Mouse (Mus musculus) T-helper 2 cell (primary cell): ENCODE measurements around the gene Fkbpl.

ENCODE experiments used
- in situ Hi-C: fragments of 300-600 bp; cut with MboI, MseI; formaldehyde crosslinking; loops from one replicate; pipeline ENCODE4 v1.15.1; 2025; ENCODE audit warnings: high pct_unique_total_duplicates

Fkbpl gene

GRCm38 (mm10) chr17:34688889-34689288, 44.3 kb downstream of the Fkbpl start:
- in situ Hi-C loops = loop anchor here (5.0 kb wide), 1 partner anchor 78 kb away; no protein-coding TSS in a partner anchor

GRCm38 (mm10) chr17:34690458-34690857, 45.9 kb downstream of the Fkbpl start:
- in situ Hi-C loops = no loop called here

- in situ Hi-C loops = no loop called here
These were observed 48.3 kb downstream of the Fkbpl start for GRCm38 (mm10) chr17:34692906-34693305.
